Mouse (Mus musculus): ENCODE data around the gene Rpl5. TPM values are rescaled to one million over a fixed set of nuclear protein-coding genes. Genes with fewer than 3 reads are reported as not detected.
A peak's percentile ranks its signal among the peaks of the same experiment; 100 is the strongest.
"Not testable (repeated sequence)": the region's sequence is repeated elsewhere in the genome, so short reads cannot be mapped to it uniquely, and the experiment has no call there.

Gene Rpl5
- polyA plus RNA-seq, 1 experiment, result 13.5 TPM

DNA sequence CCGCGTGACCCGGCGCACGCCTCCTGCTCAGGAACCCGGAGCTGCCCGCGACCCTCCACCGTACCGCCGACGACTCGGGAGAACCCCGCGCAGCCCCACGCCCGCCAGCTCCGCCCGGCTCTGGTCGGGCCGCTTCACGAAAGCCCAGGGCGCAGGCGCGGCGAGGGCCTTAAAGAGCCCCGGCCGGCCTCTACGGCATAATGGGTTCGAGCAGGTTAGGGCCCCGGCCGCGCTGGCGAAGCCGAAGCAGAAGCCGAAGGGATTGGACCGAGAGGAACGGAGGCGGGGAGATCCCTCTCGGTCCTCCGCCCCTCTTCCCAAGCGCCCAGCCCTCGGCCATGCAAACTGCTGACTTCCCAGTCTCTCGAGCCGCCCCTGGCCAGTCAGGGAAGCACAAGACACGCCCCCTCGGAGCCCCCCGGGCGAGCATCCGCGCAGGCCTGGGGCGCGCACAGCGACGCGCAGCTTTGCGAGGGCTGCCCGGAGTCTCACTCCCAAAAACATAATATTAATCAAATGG is 31.3 kb upstream of the Rpl5 start:
- H3K4me1 ChIP-seq (ENCODE audit: control insufficient read depth), result peaks cover 79% of the 10 kb centered on the region

DNA sequence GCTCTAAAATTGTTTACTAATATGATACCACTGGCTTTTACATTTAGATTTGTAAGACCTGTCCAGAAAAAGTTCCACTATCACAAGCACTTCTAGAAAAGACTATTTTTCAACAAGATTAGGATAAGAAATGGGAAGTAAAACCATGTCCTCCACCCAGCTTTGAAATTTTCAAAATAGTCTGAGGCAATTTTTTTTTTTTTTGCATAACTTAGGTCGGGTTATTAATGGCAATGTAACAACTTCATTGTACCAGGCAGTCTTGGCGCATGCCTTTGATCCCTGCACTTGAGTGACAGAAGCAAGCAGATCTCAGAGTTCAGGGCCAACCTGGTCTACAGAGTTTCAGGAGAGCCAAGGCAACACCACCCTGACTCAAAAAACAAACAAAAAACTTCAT is 30.6 kb upstream of the Rpl5 start:
- Histone ChIP-seq H3K4me3 (replicated peaks) (peak overlapping the region; percentile 77), H3K9me3 (ENCODE audit: control insufficient read depth, low read length) (no peaks in the 10 kb centered on the region), H3K36me3 (ENCODE audit: control insufficient read depth) (peaks cover 80% of the 10 kb centered on the region), H3K27me3 (ENCODE audit: control insufficient read depth) (no peaks in the 10 kb centered on the region), H3K4me1 (ENCODE audit: control insufficient read depth) (peaks cover 72% of the 10 kb centered on the region)
- TF ChIP-seq TAL1 (IDR thresholded peaks at IDR 0.05; ENCODE audit: low read length) (no peak), GATA1 (IDR thresholded peaks at IDR 0.05; ENCODE audit: low read length) (no peak)

More for the DNA sequence above, 31.3 kb upstream of the Rpl5 start:
- Histone ChIP-seq H3K36me3 (ENCODE audit: control insufficient read depth) (peaks cover 88% of the 10 kb centered on the region), H3K4me3 (replicated peaks) (peak overlapping the region; percentile 77), H3K9me3 (ENCODE audit: control insufficient read depth, low read length) (no peaks in the 10 kb centered on the region), H3K27me3 (ENCODE audit: control insufficient read depth) (no peaks in the 10 kb centered on the region)
- TF ChIP-seq TAL1 (IDR thresholded peaks at IDR 0.05; ENCODE audit: low read length) (no peak), GATA1 (IDR thresholded peaks at IDR 0.05; ENCODE audit: low read length) (no peak)

DNA sequence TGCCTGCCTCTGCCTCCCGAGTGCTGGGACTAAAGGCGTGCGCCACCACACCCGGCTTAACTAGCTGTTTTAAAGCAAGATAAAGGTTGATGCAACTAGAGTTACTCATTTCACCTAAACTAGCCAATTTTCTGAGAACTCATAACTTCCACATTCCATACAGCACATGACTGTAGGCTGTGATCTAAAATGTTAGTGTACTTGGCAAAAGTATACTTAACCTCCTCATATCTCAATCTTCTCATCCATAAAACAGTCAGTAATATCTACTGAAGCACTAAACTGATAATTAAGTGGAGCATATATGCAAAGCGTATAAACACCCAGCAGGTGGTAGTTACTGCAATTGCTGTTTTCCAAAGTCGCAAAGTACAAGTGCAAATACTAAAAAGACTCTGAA is 27.0 kb upstream of the Rpl5 start:
- Histone ChIP-seq H3K4me3 (replicated peaks) (peak overlapping the region; percentile 70), H3K9me3 (ENCODE audit: control insufficient read depth, low read length) (no peaks in the 10 kb centered on the region), H3K27me3 (ENCODE audit: control insufficient read depth) (no peaks in the 10 kb centered on the region), H3K4me1 (ENCODE audit: control insufficient read depth) (peaks cover 58% of the 10 kb centered on the region), H3K36me3 (ENCODE audit: control insufficient read depth) (peaks cover 51% of the 10 kb centered on the region)
- TF ChIP-seq TAL1 (IDR thresholded peaks at IDR 0.05; ENCODE audit: low read length) (no peak), GATA1 (IDR thresholded peaks at IDR 0.05; ENCODE audit: low read length) (no peak)

DNA sequence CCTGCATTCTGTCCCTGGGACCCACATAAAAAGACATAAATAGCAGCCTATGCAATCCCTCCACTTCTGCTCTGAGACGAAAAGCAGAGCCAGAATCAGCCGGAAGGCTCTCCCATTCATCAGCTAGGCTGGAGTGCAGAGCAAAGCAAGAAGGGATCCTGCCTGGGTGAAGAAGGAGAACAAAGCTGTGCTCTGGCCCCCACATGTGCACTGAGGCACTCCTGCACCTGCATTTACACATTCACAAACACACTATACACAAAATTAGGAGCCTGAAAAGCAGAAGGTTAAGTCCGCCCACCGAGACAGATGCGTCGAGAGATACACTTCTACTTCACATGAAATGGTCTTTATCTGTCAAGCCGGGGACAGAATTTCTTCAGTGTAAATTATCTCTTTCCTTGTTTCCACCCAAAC is 26.4 kb upstream of the Rpl5 start:
- peaks cover 60% of the 10 kb centered on the region for H3K4me1 ChIP-seq (ENCODE audit: control insufficient read depth)
- H3K36me3 ChIP-seq (ENCODE audit: control insufficient read depth), result peaks cover 46% of the 10 kb centered on the region
- peak overlapping the region; percentile 70 for H3K4me3 ChIP-seq (replicated peaks)
- no peaks in the 10 kb centered on the region for H3K9me3 ChIP-seq (ENCODE audit: control insufficient read depth, low read length)
- H3K27me3 ChIP-seq (ENCODE audit: control insufficient read depth), result no peaks in the 10 kb centered on the region
- TF ChIP-seq TAL1 (IDR thresholded peaks at IDR 0.05; ENCODE audit: low read length) (peak; percentile 70), GATA1 (IDR thresholded peaks at IDR 0.05; ENCODE audit: low read length) (peak; percentile 76)

DNA sequence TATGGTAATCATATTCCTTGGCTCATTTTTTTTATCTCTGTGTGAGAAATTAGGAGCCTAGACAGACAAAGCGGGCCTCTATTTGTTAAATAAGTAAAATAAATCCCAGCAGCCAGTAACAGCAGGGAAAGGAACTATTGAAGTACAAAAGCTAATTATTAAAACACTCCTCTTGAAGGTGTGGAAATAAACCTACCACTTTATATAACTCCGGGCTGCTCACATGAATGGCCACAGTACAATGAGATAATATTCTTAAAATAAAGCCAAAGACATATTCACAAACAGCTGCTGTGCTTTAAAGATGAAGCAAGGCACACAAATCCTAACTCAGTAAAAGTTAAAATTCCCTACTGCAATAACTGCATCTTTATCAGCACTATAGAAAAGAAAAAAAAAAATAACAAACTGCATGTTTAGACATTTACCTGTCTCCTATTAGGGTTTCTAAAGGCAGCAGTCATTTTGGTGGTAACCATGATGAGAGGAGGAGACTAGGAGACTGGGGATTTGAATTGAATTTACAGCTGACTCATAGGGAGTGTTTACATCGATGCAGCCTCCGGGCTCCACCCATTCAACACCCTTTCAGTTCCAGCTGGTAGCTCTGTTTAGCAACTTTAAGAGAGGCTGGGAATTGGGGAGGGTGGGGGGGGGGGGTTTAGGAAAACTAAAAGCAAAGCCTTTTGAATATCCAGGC is 25.6 kb upstream of the Rpl5 start, which contains the start of gene Evi5:
Gene Evi5 (minus strand): TSS at position 547 of the 700 bp plus-strand sequence.
- H3K4me3 ChIP-seq (replicated peaks), result peak within 1 kb of the TSS; percentile 70
- H3K27me3 ChIP-seq (ENCODE audit: control insufficient read depth), result no peaks in the 10 kb centered on the region
- H3K9me3 ChIP-seq (ENCODE audit: control insufficient read depth, low read length), result no peaks in the 10 kb centered on the region
- H3K36me3 ChIP-seq (ENCODE audit: control insufficient read depth), result peaks cover 41% of the 10 kb centered on the region
- H3K4me1 ChIP-seq (ENCODE audit: control insufficient read depth), result peaks cover 55% of the 10 kb centered on the region
- TF ChIP-seq TAL1 (IDR thresholded peaks at IDR 0.05; ENCODE audit: low read length), result no peak
- TF ChIP-seq GATA1 (IDR thresholded peaks at IDR 0.05; ENCODE audit: low read length), result no peak

DNA sequence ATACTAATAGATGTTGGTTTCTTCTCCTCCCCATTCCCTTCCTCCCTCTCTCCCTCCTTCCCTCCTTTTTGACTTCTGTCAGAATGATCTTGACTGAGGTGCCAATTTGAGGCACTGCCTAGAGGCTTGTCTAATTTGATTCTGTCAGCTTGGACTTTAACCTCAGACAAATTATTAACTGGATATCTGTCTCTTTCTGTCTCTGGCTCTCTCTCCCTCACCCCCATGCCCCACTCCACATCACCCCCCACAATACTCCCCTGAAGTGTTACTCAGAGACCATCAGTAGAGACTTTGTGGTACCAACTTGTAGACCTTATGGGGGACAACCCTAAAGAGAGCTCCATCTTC is 25.1 kb upstream of the Rpl5 start:
- Histone ChIP-seq H3K36me3 (ENCODE audit: control insufficient read depth) (peaks cover 35% of the 10 kb centered on the region), H3K4me3 (replicated peaks) (peak overlapping the region; percentile 70), H3K4me1 (ENCODE audit: control insufficient read depth) (peaks cover 50% of the 10 kb centered on the region)

DNA sequence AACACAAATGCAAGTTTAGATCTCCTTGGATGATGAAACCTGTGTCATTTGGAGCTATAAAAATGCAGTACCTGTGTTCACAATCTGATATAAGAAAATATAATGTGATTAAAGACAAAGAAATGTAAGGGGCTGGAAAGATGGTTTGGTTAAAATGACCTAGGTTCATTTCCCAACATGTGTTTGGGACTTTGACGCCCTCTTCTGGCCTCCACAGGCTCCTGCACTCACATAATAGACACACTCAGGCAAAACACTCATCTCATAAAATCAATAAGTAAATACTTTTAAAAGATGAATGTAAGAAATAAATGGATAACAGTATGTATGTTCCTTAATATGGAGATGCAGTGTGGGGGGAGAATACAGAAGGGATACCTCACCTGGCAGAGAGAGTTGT is 23.2 kb upstream of the Rpl5 start:
- H3K9me3 ChIP-seq (ENCODE audit: control insufficient read depth, low read length), result no peaks in the 10 kb centered on the region
- no peaks in the 10 kb centered on the region for H3K27me3 ChIP-seq (ENCODE audit: control insufficient read depth)
- H3K4me1 ChIP-seq (ENCODE audit: control insufficient read depth), result peaks cover 32% of the 10 kb centered on the region
- H3K4me3 ChIP-seq (replicated peaks), result no peak overlapping the region
- no peak for TF ChIP-seq GATA1 (IDR thresholded peaks at IDR 0.05; ENCODE audit: low read length)
- no peak for TF ChIP-seq TAL1 (IDR thresholded peaks at IDR 0.05; ENCODE audit: low read length)
- peaks cover 17% of the 10 kb centered on the region for H3K36me3 ChIP-seq (ENCODE audit: control insufficient read depth)

More for the DNA sequence above, 25.1 kb upstream of the Rpl5 start:
- no peaks in the 10 kb centered on the region for H3K27me3 ChIP-seq (ENCODE audit: control insufficient read depth)
- TF ChIP-seq TAL1 (IDR thresholded peaks at IDR 0.05; ENCODE audit: low read length), result no peak
- no peak for TF ChIP-seq GATA1 (IDR thresholded peaks at IDR 0.05; ENCODE audit: low read length)
- no peaks in the 10 kb centered on the region for H3K9me3 ChIP-seq (ENCODE audit: control insufficient read depth, low read length)

DNA sequence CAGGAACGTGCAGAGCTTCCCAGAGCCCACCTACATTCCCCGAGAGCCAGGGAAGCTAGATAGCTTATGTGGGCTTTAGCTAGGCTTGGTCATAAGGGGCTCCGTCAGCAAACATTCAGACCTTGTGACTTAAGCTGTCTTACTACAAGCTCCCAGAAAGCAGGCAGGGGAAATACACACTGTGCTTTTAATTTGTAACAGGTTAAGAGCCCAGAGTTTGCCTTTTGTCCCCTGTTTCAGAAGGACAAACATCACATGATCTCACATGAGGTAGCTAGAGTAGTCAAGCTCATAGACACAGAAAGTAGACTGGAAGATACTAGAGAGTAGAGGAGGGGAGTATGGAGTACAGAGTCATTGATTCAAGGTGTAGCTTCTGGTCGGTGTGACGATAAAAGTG is 19.6 kb upstream of the Rpl5 start:
- Histone ChIP-seq H3K9me3 (ENCODE audit: control insufficient read depth, low read length) (no peaks in the 10 kb centered on the region), H3K27me3 (ENCODE audit: control insufficient read depth) (peaks cover 7% of the 10 kb centered on the region), H3K4me3 (replicated peaks) (no peak overlapping the region), H3K4me1 (ENCODE audit: control insufficient read depth) (peaks cover 13% of the 10 kb centered on the region), H3K36me3 (ENCODE audit: control insufficient read depth) (no peaks in the 10 kb centered on the region)
- TF ChIP-seq TAL1 (IDR thresholded peaks at IDR 0.05; ENCODE audit: low read length) (no peak), GATA1 (IDR thresholded peaks at IDR 0.05; ENCODE audit: low read length) (no peak)

DNA sequence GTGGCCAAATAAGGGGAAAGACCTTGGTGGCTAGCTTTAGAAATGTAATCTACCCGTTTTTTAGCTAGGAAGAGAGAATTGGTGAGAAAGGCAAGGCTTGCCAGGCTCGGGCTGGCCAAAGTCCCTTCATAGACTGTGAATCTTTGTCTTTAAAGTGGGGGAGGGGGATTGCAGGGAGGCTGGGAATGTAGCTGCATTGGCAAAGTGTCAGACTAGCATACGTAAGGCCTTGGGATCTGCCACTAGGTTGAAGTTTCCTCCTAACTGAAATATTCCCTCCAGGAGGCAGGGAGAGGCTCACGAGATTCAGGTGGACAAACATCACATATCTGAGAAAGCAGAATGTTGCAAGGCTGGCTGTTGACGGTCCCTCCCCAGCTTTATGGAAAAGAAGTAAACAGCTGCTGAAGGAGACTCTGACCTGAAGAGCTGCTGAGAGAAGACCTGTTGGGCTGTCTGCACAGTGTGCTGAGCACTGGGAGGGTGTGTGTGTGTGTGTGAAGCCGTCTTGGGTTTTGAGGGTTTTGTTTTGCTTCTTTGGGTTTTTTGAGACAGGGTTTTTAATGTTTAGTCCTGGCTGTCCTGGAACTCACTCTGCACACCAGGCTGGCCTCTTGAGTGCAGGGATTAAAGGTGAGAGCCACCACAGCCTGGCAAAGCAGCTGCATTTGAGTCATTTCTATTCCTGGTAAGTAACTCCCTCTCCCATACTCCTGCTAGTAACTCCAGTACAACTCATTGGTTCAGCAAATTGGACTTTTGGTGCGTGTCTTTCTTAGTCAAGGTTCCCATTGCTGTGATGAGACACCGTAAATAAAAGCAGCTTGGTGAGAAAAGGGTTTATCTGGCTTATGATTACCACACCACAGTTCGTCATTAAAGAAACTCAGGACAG is 10.1 kb upstream of the Rpl5 start:
- no peak overlapping the region for H3K4me3 ChIP-seq (replicated peaks)
- H3K9me3 ChIP-seq (ENCODE audit: control insufficient read depth, low read length), result no peaks in the 10 kb centered on the region
- H3K36me3 ChIP-seq (ENCODE audit: control insufficient read depth), result no peaks in the 10 kb centered on the region
- H3K27me3 ChIP-seq (ENCODE audit: control insufficient read depth), result peaks cover 22% of the 10 kb centered on the region
- TF ChIP-seq GATA1 (IDR thresholded peaks at IDR 0.05; ENCODE audit: low read length) (no peak), TAL1 (IDR thresholded peaks at IDR 0.05; ENCODE audit: low read length) (no peak)
- H3K4me1 ChIP-seq (ENCODE audit: control insufficient read depth), result peaks cover 3% of the 10 kb centered on the region; the same call in 1 of the 2 replicates

DNA sequence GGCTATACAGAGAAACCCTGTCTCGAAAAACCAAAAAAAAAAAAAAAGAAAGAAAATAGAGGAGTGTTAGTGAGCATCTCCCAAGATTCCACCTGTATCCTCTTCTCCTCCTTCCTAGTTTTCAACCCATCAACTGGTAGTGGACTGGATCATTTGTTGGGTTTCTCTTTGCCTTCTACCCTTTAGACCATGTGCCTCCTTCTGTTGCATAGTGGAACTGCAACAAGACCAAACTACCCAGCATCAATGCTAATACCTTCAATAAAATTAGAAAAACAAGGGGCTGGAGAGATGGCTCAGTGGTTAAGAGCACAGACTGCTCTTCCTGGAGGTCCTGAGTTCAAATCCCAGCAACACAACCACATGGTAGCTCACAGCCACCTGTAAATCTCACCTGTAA is 8.8 kb upstream of the Rpl5 start:
- not testable (repeated sequence) for H3K9me3 ChIP-seq (ENCODE audit: control insufficient read depth, low read length)
- peaks cover 28% of the 10 kb centered on the region for H3K27me3 ChIP-seq (ENCODE audit: control insufficient read depth)

More for the DNA sequence above, 8.8 kb upstream of the Rpl5 start:
- H3K4me3 ChIP-seq (replicated peaks); H3K4me1 ChIP-seq (ENCODE audit: control insufficient read depth); H3K36me3 ChIP-seq (ENCODE audit: control insufficient read depth): not testable (repeated sequence)

Measured in erythroblast, embryonic 14.5 days (primary cell).